Mouse (Mus musculus) liver, embryonic 13.5 days (tissue): ENCODE data around the gene Cryzl1. TPM values are rescaled to one million over a fixed set of nuclear protein-coding genes. Genes with fewer than 3 reads are reported as not detected.
A peak's percentile ranks its signal among the peaks of the same experiment; 100 is the strongest.

Experiments used
- ATAC-seq: fragments of 200-750 bp; cut with Nextera tagmentation; 2 replicates; pipeline ENCODE4 v1.8.0; 2017; ENCODE audit warnings: low read depth, mild to moderate bottlenecking, moderate number of reproducible peaks, moderate library complexity
- DNase-seq: peaks from one replicate; pipeline ENCODE4 v3.0.0; 2022
- H3K27ac ChIP-seq: fragments of 300-500 bp; sonication (generic); 2 replicates; pipeline ENCODE4 v1.5.1; 2015; ENCODE audit warnings: moderate library complexity, mild to moderate bottlenecking, inconsistent platforms
- H3K27me3 ChIP-seq: fragments of 300-500 bp; sonication (generic); 2 replicates; pipeline ENCODE4 v1.6.1; 2015; ENCODE audit warnings: mild to moderate bottlenecking, inconsistent platforms
- H3K36me3 ChIP-seq: fragments of 300-500 bp; sonication (generic); 2 replicates; pipeline ENCODE4 v1.6.1; 2015; ENCODE audit warnings: mild to moderate bottlenecking, inconsistent platforms
- H3K4me1 ChIP-seq: fragments of 300-500 bp; sonication (generic); replicated peaks from 2 replicates; pipeline ENCODE4 v1.6.1; 2015; ENCODE audit warnings: inconsistent platforms
- H3K4me2 ChIP-seq: fragments of 300-500 bp; sonication (generic); 2 replicates; pipeline ENCODE4 v1.6.1; 2015; ENCODE audit warnings: inconsistent platforms, mild to moderate bottlenecking, moderate library complexity
- H3K4me3 ChIP-seq: fragments of 300-500 bp; sonication (generic); replicated peaks from 2 replicates; pipeline ENCODE4 v1.5.1; 2015; ENCODE audit warnings: mild to moderate bottlenecking, inconsistent platforms
- H3K9ac ChIP-seq: fragments of 300-500 bp; sonication (generic); 2 replicates; pipeline ENCODE4 v1.6.1; 2015; ENCODE audit warnings: mild to moderate bottlenecking, inconsistent platforms
- H3K9me3 ChIP-seq: fragments of 300-500 bp; sonication (generic); replicated peaks from 2 replicates; pipeline ENCODE4 v1.6.1; 2016; ENCODE audit warnings: inconsistent platforms
- WGBS: fragments of 180-500 bp; shearing (Covaris S2); methylation state at CpG from one replicate; pipeline ENCODE4 v1.1.7; 2015; ENCODE audit not compliant: insufficient replicate concordance; 5-methylcytosine and 5-hydroxymethylcytosine counted together
- polyA plus RNA-seq: library from polyadenylated mRNA; unstranded; fragments of >200 nt; fragmentation: Nextera tagmentation; extraction: Ambion mirVana; gene quantifications from 2 replicates; pipeline ENCODE4 v1.2.1, GENCODE M21; 2015

The Cryzl1 gene
- polyA plus RNA-seq, 1 experiment from 2014 or later, result 40.0 TPM

DNA sequence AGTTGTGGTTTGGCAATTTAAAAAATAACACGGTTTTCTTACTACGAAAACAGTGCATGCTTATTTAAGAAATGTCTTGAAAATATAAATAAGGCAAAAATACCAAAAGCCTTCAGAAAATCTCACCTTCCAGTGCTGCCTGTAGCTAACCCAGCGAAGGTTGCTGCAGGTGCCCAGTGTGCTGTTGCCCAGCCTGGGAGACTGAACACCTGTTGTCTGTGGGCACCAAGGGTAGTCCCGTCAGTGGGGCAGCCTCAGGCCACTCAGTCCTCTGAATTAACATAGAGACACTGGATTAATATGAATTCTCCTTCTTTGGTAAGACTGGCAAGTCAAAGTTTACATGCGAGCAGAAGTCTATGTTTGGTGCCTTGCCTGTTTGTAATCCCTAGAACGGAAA lies 9.7 kb upstream of the Cryzl1 start:
- no peak for DNase-seq
- H3K9me3 ChIP-seq, result no peaks in the 10 kb centered on the region
- H3K27me3 ChIP-seq, result peaks cover 33% of the 10 kb centered on the region
- H3K4me1 ChIP-seq, result peaks cover 53% of the 10 kb centered on the region
- no peaks in the 10 kb centered on the region for H3K36me3 ChIP-seq
- H3K4me3 ChIP-seq, result no peak overlapping the region
- H3K27ac ChIP-seq, result no peak overlapping the region
- no peak overlapping the region for H3K4me2 ChIP-seq
- ATAC-seq, result no peak
- WGBS, result 62% methylated on average over 6 of the region's 6 CpGs
- H3K9ac ChIP-seq, result no peak overlapping the region

DNA sequence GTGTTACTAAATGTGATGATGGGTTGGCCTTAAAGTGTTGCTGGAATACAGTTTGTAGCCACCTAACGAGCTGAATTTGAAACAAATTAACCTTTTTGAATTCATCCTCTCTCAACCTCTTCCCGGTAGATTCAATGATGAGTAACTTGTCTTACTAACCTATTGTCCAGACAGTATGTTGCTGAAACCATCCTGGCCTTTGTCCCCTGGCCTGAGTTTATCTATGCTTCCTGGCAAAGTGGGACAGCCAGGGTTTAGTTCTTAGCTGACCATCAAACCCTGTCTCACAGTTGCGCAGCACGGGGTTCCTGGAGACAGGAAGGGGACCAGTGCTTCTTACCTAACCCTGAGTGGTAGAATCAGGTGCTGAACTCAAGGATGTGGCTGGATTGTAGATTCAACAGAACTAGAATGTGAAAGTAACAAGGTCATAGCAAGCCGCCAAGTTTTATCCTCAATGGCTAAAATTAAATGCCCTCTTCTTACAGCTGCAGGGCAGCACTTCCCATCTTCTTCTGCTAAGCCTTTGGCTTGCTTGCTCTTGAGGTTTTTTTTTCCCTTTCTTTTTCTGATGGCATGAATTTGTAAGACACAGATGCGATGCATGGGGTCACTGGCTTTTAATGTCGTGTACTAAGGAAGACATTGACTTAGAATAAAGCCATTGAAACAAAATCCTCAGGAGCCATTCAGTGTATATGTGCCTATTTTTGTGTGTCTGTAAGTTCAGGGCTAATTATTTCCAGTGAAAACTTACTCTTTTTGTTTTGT lies 7.5 kb upstream of the Cryzl1 start:
- no peak overlapping the region for H3K4me2 ChIP-seq
- no peak overlapping the region for H3K4me3 ChIP-seq
- H3K4me1 ChIP-seq, result peaks cover 57% of the 10 kb centered on the region
- H3K9me3 ChIP-seq, result no peaks in the 10 kb centered on the region
- DNase-seq (no peak), ATAC-seq (no peak)
- H3K36me3 ChIP-seq, result no peaks in the 10 kb centered on the region
- H3K27me3 ChIP-seq, result peaks cover 52% of the 10 kb centered on the region
- WGBS, result 64% methylated on average over 7 of the region's 7 CpGs
- no peak overlapping the region for H3K27ac ChIP-seq
- no peak overlapping the region for H3K9ac ChIP-seq

DNA sequence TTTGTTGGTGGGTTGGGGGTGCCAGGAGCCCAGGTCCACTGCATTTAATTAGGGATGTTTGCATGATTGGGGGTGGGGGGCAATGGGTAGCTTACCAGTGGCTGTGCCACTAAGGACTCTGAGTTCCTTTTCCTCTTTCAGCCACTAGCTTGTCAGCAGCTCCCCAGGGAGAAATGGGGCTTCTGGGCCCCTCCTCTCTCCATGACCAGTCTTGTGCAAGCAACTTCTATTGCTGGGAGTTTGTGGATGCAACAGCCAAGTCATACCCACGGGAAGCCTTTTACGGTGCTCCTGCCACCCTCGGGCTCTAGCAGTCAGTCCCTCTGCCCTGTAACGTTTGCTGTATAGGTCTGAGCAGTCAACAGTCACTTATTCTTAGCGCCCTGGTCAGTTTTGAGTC lies 6.0 kb upstream of the Cryzl1 start:
- H3K4me2 ChIP-seq, result no peak overlapping the region
- no peak overlapping the region for H3K4me3 ChIP-seq
- no peaks in the 10 kb centered on the region for H3K36me3 ChIP-seq
- ATAC-seq (no peak), DNase-seq (no peak)
- peak overlapping the region; percentile 15; the same call in 1 of the 2 replicates for H3K27ac ChIP-seq
- H3K4me1 ChIP-seq, result peaks cover 55% of the 10 kb centered on the region
- no peaks in the 10 kb centered on the region for H3K9me3 ChIP-seq
- peaks cover 66% of the 10 kb centered on the region for H3K27me3 ChIP-seq
- WGBS, result 49% methylated on average over 5 of the region's 5 CpGs
- no peak overlapping the region for H3K9ac ChIP-seq

DNA sequence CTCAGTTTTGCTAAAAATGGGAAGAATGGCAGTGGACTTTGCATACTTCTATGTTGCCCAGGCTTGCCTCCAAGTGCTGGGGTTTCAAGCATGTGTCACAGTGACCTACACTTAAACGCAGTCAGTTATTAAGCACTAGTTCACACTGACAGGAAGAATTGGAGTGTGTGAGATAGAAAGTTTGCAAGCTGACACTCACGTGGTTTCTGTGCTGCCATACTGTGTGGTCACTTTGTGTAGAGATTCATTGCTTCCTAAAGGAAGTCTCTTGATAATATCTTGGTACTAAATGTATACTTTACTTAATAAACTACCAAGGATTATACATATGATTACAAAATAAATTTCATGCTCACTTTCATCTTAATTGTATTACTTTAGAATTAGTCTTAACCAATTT lies 4.0 kb upstream of the Cryzl1 start:
- Histone ChIP-seq H3K36me3 (no peaks in the 10 kb centered on the region), H3K4me2 (no peak overlapping the region), H3K4me1 (peaks cover 52% of the 10 kb centered on the region), H3K4me3 (no peak overlapping the region), H3K27me3 (peaks cover 67% of the 10 kb centered on the region), H3K9ac (no peak overlapping the region), H3K9me3 (no peaks in the 10 kb centered on the region), H3K27ac (no peak overlapping the region)
- DNase-seq, result no peak
- WGBS, result 17% methylated on average over 2 of the region's 2 CpGs
- no peak for ATAC-seq

DNA sequence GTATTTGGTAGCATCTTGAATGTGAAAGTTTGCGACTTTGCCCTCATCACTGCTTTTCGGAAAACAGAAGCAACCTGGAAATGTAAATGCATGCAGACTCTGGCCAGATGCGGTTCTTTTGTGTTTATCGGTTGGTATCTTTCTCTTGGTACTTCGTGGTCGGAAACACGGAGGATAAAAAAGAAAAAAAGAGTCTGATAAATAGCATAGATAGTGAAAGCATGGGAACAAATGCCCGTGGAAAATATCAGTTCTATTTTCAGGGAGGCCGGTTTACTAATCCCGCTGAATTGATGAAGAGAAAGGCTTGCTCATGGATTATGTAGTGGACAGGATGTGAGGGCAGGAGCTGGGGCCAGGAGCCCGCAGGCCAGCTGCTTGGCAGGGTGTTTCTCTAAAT lies 1.7 kb upstream of the Cryzl1 start:
- H3K27ac ChIP-seq, result no peak overlapping the region
- H3K4me2 ChIP-seq, result peak overlapping the region; percentile 99
- H3K27me3 ChIP-seq, result peaks cover 59% of the 10 kb centered on the region
- no peak for DNase-seq
- WGBS, result 3% methylated on average over 11 of the region's 11 CpGs
- H3K9me3 ChIP-seq, result no peaks in the 10 kb centered on the region
- H3K36me3 ChIP-seq, result peaks cover 5% of the 10 kb centered on the region; the same call in 1 of the 2 replicates
- no peak for ATAC-seq
- H3K9ac ChIP-seq, result peak overlapping the region; percentile 76
- H3K4me1 ChIP-seq, result peaks cover 58% of the 10 kb centered on the region
- H3K4me3 ChIP-seq, result peak overlapping the region; percentile 78

DNA sequence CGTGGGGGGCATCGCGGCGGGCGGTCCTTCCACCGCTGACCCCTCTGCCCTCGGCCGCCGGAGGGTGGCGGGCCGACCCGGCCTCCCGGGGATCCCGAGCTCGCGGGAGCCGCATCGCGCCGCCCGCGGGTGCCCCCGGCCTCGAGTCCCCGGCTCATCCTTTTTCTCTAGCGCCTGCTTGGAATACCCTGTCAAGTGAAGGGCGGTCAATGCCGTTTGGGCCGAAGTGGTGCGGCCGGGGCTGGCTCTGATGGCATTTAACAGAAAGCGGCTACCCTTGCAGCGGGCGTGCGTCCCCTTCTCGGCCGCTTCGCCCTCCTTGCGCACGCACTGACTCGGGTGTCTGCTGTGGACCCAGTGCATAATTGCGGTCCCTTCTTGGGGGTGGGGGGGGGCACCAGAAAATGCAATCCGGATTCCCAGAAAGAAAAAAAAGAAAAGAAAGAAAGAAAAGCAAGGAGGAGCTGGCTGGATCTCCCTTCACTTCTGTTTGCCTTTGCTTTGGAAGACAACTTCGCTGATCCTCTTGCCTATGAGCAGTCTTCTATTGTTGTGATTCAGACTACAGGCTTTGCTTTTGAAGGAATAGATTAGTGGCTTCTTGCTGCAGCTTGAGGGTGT lies 1.2 kb upstream of the Cryzl1 start:
- Histone ChIP-seq H3K27me3 (peaks cover 54% of the 10 kb centered on the region), H3K4me3 (peak overlapping the region; percentile 78), H3K9ac (peak overlapping the region; percentile 76), H3K4me1 (peaks cover 52% of the 10 kb centered on the region), H3K9me3 (no peaks in the 10 kb centered on the region), H3K36me3 (peaks cover 5% of the 10 kb centered on the region; the same call in 1 of the 2 replicates), H3K27ac (peak overlapping the region; percentile 50), H3K4me2 (peak overlapping the region; percentile 99)
- WGBS, result under 1% methylated on average over 42 of the region's 44 CpGs
- DNase-seq (no peak), ATAC-seq (no peak)

DNA sequence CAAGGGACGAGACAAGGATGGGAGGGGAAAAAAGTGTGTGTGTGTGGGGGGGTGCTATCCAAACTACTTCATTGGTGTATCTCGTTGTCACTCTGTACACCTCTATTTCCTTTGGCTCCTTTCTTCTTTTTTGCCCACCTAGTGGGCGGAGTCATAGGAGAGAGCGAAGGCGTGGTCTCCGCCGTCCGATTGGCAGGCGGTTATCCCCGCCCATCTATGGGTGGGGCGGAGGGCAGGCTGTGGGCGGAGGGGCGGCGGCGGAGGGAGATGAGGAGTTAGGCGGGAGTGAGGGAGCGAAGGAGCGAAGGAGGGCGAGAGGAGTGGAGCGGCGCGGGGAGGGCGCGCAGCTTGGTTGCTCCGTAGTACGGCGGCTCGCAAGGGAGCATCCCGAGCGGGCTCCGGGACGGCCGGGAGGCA lies 299 bp upstream of the Cryzl1 start, which contains the start of gene Itsn1:
Gene Itsn1, plus strand, starts transcription at position 216 of the 417 bp plus-strand sequence.
- DNase-seq (peak; percentile 98), ATAC-seq (peak; percentile 84)
- under 1% methylated on average over 33 of the region's 33 CpGs for WGBS
- Histone ChIP-seq H3K4me2 (peak within 1 kb of the TSS; percentile 99), H3K36me3 (peaks cover 5% of the 10 kb centered on the region; the same call in 1 of the 2 replicates), H3K27me3 (peaks cover 45% of the 10 kb centered on the region), H3K4me1 (peaks cover 45% of the 10 kb centered on the region), H3K27ac (peak within 1 kb of the TSS; percentile 80), H3K4me3 (peak within 1 kb of the TSS; percentile 78), H3K9ac (peak within 1 kb of the TSS; percentile 81), H3K9me3 (no peaks in the 10 kb centered on the region)

DNA sequence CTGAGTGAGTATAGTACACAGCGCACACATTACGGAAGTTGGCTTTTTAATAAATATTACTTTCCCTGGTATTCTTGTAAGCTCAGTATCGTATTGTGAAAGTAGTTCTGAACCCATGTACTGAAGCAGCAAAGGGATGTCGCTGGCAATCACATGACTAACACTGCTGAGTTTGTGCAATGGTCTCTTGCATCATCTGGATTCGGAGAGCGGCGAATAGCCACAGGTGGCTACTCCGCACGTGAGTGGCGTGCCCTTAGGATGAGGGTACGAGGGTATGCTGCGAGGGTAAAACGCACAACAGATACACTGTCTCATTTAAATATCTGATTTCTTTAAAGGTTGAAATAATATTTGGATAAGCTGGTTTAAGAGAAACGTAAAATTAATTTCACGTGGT lies 1.3 kb downstream of the Cryzl1 start:
- Histone ChIP-seq H3K27ac (peak overlapping the region; percentile 80), H3K4me1 (peaks cover 42% of the 10 kb centered on the region), H3K9ac (peak overlapping the region; percentile 81), H3K4me2 (peak overlapping the region; percentile 99), H3K4me3 (peak overlapping the region; percentile 78), H3K36me3 (peaks cover 5% of the 10 kb centered on the region; the same call in 1 of the 2 replicates), H3K27me3 (peaks cover 33% of the 10 kb centered on the region), H3K9me3 (no peaks in the 10 kb centered on the region)
- DNase-seq, result no peak
- 82% methylated on average over 15 of the region's 15 CpGs for WGBS
- ATAC-seq, result no peak

DNA sequence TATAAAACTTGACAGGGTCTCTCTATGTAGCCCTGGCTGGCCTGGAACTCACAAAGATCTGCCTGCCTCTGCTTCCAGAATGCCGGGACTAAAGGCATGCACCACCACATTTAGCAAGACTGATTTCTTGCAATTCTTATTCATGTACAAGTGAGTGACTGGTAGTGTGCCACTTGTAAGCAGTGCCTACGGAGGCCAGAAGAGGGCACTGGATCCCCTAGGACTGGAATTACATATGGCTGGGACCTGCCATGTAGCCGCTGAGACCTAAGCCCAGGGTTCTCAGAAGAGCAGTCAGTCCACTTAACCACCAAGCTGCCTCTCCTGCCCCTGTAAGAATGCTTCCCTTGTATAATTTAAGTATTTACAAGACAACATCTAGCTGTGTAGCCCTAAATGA lies 4.5 kb downstream of the Cryzl1 start:
- Histone ChIP-seq H3K4me2 (no peak overlapping the region), H3K9me3 (no peaks in the 10 kb centered on the region), H3K9ac (no peak overlapping the region), H3K27ac (no peak overlapping the region), H3K27me3 (peaks cover 1% of the 10 kb centered on the region), H3K4me3 (no peak overlapping the region), H3K36me3 (peaks cover 13% of the 10 kb centered on the region), H3K4me1 (peaks cover 31% of the 10 kb centered on the region)
- no peak for ATAC-seq
- 47% methylated on average over 3 of the region's 3 CpGs for WGBS
- DNase-seq, result peak; percentile 44

DNA sequence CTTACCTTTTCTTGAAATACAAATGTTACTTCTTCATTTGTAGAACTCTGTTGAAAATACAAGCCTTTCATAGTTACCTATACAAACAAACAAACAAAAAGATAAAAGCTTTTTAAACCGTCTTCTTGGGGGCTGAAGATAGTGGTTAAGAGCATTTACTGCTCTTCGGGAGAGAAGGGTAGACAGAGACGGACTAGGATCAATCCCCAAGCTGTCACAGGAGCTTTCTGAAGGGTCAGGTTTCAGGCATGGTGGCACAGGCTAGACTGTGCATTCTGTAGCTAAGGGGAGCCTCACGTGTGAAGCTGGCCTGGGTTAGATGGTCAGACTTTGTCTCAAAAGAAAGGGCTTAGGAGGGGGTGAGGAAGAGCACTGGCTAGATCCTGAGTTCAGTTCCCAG lies 11.4 kb downstream of the Cryzl1 start:
- WGBS, result 15% methylated on average over 4 of the region's 4 CpGs
- peaks cover 53% of the 10 kb centered on the region for H3K36me3 ChIP-seq
- peak overlapping the region; percentile 55 for H3K9ac ChIP-seq
- H3K4me2 ChIP-seq, result peak overlapping the region; percentile 49
- ATAC-seq (peak; percentile 70), DNase-seq (no peak)
- H3K4me1 ChIP-seq, result peaks cover 34% of the 10 kb centered on the region
- no peaks in the 10 kb centered on the region for H3K27me3 ChIP-seq
- H3K9me3 ChIP-seq, result no peaks in the 10 kb centered on the region
- no peak overlapping the region; the same call in 1 of the 2 replicates for H3K4me3 ChIP-seq
- H3K27ac ChIP-seq, result peak overlapping the region; percentile 98

DNA sequence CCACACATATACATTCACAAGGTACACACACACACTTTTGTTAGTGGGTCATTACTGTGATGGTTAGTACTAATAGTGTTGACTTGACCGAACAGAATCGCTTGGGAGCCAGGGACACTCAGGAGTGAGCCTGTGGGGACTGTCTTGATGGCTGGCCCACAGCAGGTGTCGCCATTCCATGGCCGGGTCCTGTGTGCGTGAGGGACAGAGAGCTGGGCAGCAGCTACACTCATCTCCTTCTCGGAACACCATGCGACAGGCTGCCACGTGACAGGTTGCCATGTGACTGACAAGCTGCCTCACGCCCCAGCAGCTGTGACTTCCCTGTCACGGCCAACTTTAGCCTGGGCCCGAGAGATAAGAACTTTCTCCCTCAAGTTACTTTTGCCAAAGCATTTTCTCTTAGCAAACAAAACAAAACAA lies 11.8 kb downstream of the Cryzl1 start:
- no peak overlapping the region for H3K4me3 ChIP-seq

More for the DNA sequence above, 11.8 kb downstream of the Cryzl1 start:
- DNase-seq (peak; percentile 88), ATAC-seq (peak; percentile 99)
- Histone ChIP-seq H3K9ac (peak overlapping the region; percentile 64), H3K4me1 (peaks cover 34% of the 10 kb centered on the region), H3K9me3 (no peaks in the 10 kb centered on the region), H3K27me3 (no peaks in the 10 kb centered on the region), H3K36me3 (peaks cover 57% of the 10 kb centered on the region), H3K27ac (peak overlapping the region; percentile 98), H3K4me2 (peak overlapping the region; percentile 50)
- 19% methylated on average over 11 of the region's 11 CpGs for WGBS
